In the genomic region with DNA sequence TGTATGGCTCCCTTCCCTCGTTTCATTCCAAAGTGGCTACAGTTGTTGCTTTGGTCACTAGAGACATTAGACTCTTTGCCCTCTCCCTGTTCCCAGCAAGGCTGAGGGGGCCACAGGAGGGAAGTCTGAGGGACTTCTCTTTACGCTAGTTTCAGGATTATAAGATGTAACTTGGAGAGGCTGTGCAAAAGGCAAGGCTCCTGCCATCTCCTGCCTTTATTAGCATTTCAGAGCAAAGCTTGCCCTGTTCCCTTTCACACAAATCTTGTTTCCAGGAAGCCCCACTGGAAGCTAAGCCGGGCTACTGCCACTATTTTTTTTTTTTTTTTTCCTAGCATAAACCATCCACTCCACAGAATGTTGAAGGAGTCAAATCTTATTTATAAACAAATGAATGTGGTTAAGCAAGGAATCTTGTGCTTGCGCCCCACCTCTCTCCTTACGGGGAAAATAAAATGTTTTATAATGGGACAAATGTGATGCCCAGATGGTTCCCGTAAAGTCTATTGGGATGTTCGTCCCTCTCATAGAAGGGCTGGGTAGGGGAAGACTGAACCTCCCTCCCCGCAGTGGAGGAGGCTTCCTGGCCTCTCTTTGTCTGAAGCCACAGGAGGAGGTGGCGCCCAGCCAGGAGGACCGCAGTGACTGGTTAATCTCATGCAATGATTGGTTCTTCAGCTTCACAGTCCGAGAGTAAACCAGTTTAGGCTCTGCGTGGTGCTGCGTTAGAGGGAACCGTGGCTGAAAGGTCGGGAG, we compare ENCODE assay signal across 9 mouse cellular contexts.
A peak's percentile ranks its signal among the peaks of the same experiment; 100 is the strongest.
DNase-seq lines count a peak whose midpoint lies in the region; ATAC-seq lines count a peak whose summit lies in the region.
"Had no signal": no experiment of that assay in that cellular context is flagged by ENCODE, and none has a peak within 500 bp of the region (broad histone marks: within the 10 kb centered on the region; RNA-seq: fewer than 3 reads in every experiment).

No protein-coding gene starts in this region.

- H3K4me1 ChIP-seq in intestine, embryonic 15.5 days (replicated peaks) = peaks cover 34% of the 10 kb centered on the region
- H3K4me1 ChIP-seq in liver, embryonic 11.5 days (replicated peaks; ENCODE audit: control insufficient read depth, insufficient read depth, low read length) = peaks cover 7% of the 10 kb centered on the region; the same call in 1 of the 2 replicates
- H3K4me1 ChIP-seq in neural tube, embryonic 12.5 days = peaks cover 27% of the 10 kb centered on the region

- peak overlapping the region; percentile 66 for H3K27ac ChIP-seq in intestine, embryonic 15.5 days
- no peak overlapping the region for H3K27ac ChIP-seq in liver, embryonic 11.5 days (ENCODE audit: low read depth, low read length)
- peak overlapping the region; percentile 20; the same call in 1 of the 2 replicates for H3K27ac ChIP-seq in neural tube, embryonic 12.5 days

- peak; percentile 53 to 63 for DNase-seq in left cerebral cortex, adult 18-20 months (ENCODE audit: low spot score in 2 of 2)
- no peak for DNase-seq in left cerebral cortex, postnatal 36 days (ENCODE audit: low spot score in 2 of 2)
- DNase-seq in embryo, embryonic 10 days (ENCODE audit: low spot score) = peak; percentile 75
- DNase-seq in liver, embryonic 11.5 days (ENCODE audit: low spot score) = no peak

- H3K9ac ChIP-seq in intestine, embryonic 15.5 days = no peak overlapping the region
- H3K9ac ChIP-seq in liver, embryonic 11.5 days (ENCODE audit: low read depth, low read length) = no peak overlapping the region
- 0 out of 2 replicates have a peak overlapping the region, but pooled peaks have one; percentile 33 for H3K9ac ChIP-seq in neural tube, embryonic 12.5 days

- 0 out of 2 replicates have a peak overlapping the region, but pooled peaks have one; percentile 4 for H3K4me3 ChIP-seq in intestine, embryonic 15.5 days (replicated peaks)
- H3K4me3 ChIP-seq in liver, embryonic 11.5 days (ENCODE audit: low read depth, low read length) = no peak overlapping the region
- H3K4me3 ChIP-seq in neural tube, embryonic 12.5 days = no peak overlapping the region

- H3K36me3 ChIP-seq in intestine, embryonic 15.5 days = no peaks in the 10 kb centered on the region
- no peaks in the 10 kb centered on the region for H3K36me3 ChIP-seq in liver, embryonic 11.5 days (ENCODE audit: control insufficient read depth, insufficient read depth, low read length)
- no peaks in the 10 kb centered on the region for H3K36me3 ChIP-seq in neural tube, embryonic 12.5 days

- WGBS in intestine, embryonic 15.5 days = 10% methylated on average over 15 of the region's 15 CpGs
- 14% methylated on average over 15 of the region's 15 CpGs for whole genome bisulfite sequencing in liver, embryonic 11.5 days
- WGBS in neural tube, embryonic 12.5 days = 2% methylated on average over 15 of the region's 15 CpGs

- H3K4me2 ChIP-seq in intestine, embryonic 15.5 days (replicated peaks) = peak overlapping the region; percentile 51
- H3K4me2 ChIP-seq in liver, embryonic 11.5 days = peak overlapping the region; percentile 36
- H3K4me2 ChIP-seq in neural tube, embryonic 12.5 days (replicated peaks) = peak overlapping the region; percentile 48

- no peaks in the 10 kb centered on the region for H3K27me3 ChIP-seq in intestine, embryonic 15.5 days (replicated peaks)
- no peaks in the 10 kb centered on the region for H3K27me3 ChIP-seq in liver, embryonic 11.5 days (replicated peaks; ENCODE audit: control insufficient read depth, insufficient read depth, low read length)
- H3K27me3 ChIP-seq in neural tube, embryonic 12.5 days (replicated peaks) = no peaks in the 10 kb centered on the region
- H3K27me3 ChIP-seq: CH12.LX had no signal

- intact Hi-C loops in left cerebral cortex, postnatal 36 days (cut with DNase I) = no loop called here

- ATAC-seq in granulocyte monocyte progenitor cell, adult 5-6 weeks (replicated peaks; ENCODE audit: poor library complexity, severe bottlenecking) = peak; percentile 28
- ATAC-seq in intestine, embryonic 15.5 days = peak; percentile 81
- ATAC-seq in liver, embryonic 11.5 days (replicated peaks; ENCODE audit: low FRiP score) = no peak
- ATAC-seq in neural tube, embryonic 12.5 days (ENCODE audit: low FRiP score, low read depth) = peak; percentile 72
- no peak for ATAC-seq in erythroblast, adult 5-6 weeks (replicated peaks; ENCODE audit: low FRiP score, poor library complexity, severe bottlenecking)

- H3K9me3 ChIP-seq in intestine, embryonic 15.5 days = no peaks in the 10 kb centered on the region
- H3K9me3 ChIP-seq in liver, embryonic 11.5 days (ENCODE audit: control insufficient read depth, low read length) = no peaks in the 10 kb centered on the region
- no peaks in the 10 kb centered on the region for H3K9me3 ChIP-seq in neural tube, embryonic 12.5 days

Comparison
In these comparisons a context has a peak if more than half of its experiments do, and no peak if none do; other contexts are left out.
1. DNase-seq: peak in left cerebral cortex, adult 18-20 months (2 of 2) and embryo, embryonic 10 days (single experiment); none in left cerebral cortex, postnatal 36 days (0 of 2) and liver, embryonic 11.5 days (single experiment).
2. ATAC-seq: peak in granulocyte monocyte progenitor cell, adult 5-6 weeks (single experiment), intestine, embryonic 15.5 days (single experiment) and neural tube, embryonic 12.5 days (single experiment); none in liver, embryonic 11.5 days (single experiment) and erythroblast, adult 5-6 weeks (single experiment).
3. Peak in every context shown above with its lines, with median percentiles within 50 percentile points of each other: H3K4me2 ChIP-seq.